Mouse (Mus musculus) neural tube, embryonic 12.5 days (tissue): ENCODE data around the gene Nccrp1. TPM values are rescaled to one million over a fixed set of nuclear protein-coding genes. Genes with fewer than 3 reads are reported as not detected.

ENCODE experiments used
- ATAC-seq: fragments of 200-750 bp; cut with Nextera tagmentation; 2 replicates; pipeline ENCODE4 v1.8.0; 2017; ENCODE audit warnings: low read depth, mild to moderate bottlenecking, moderate TSS enrichment, moderate library complexity; ENCODE audit not compliant: low FRiP score
- H3K27ac ChIP-seq: fragments of 300-500 bp; sonication (generic); 2 replicates; pipeline ENCODE4 v1.5.1; 2016
- H3K27me3 ChIP-seq: fragments of 300-500 bp; sonication (generic); replicated peaks from 2 replicates; pipeline ENCODE4 v1.6.1; 2016; ENCODE audit warnings: mild to moderate bottlenecking
- H3K36me3 ChIP-seq: fragments of 300-500 bp; sonication (generic); 2 replicates; pipeline ENCODE4 v1.6.1; 2016; ENCODE audit warnings: mild to moderate bottlenecking
- H3K4me1 ChIP-seq: fragments of 300-500 bp; sonication (generic); 2 replicates; pipeline ENCODE4 v1.6.1; 2016
- H3K4me2 ChIP-seq: fragments of 300-500 bp; sonication (generic); replicated peaks from 2 replicates; pipeline ENCODE4 v1.6.1; 2016; ENCODE audit warnings: mild to moderate bottlenecking
- H3K4me3 ChIP-seq: fragments of 300-500 bp; sonication (generic); 2 replicates; pipeline ENCODE4 v1.5.1; 2016
- H3K9ac ChIP-seq: fragments of 300-500 bp; sonication (generic); 2 replicates; pipeline ENCODE4 v1.6.1; 2016; ENCODE audit warnings: mild to moderate bottlenecking
- H3K9me3 ChIP-seq: fragments of 300-500 bp; sonication (generic); 2 replicates; pipeline ENCODE4 v1.6.1; 2016; ENCODE audit warnings: mild to moderate bottlenecking
- WGBS: fragments of 180-500 bp; shearing (Covaris S2); methylation state at CpG from one replicate; pipeline ENCODE4 v1.1.7; 2016; 5-methylcytosine and 5-hydroxymethylcytosine counted together
- polyA plus RNA-seq: library from polyadenylated mRNA; unstranded; fragments of >200 nt; fragmentation: Nextera tagmentation; extraction: Ambion mirVana; gene quantifications from 2 replicates; pipeline ENCODE4 v1.2.1, GENCODE M21; 2016

Gene Nccrp1
- polyA plus RNA-seq, 1 experiment from 2014 or later = not detected

GRCm38 (mm10) chr7:28565407-28565806, 18.4 kb upstream of the Nccrp1 start:
- no peaks in the 10 kb centered on the region for H3K27me3 ChIP-seq
- no peak overlapping the region for H3K4me2 ChIP-seq
- no peak overlapping the region for H3K9ac ChIP-seq
- H3K27ac ChIP-seq = no peak overlapping the region
- peaks cover 81% of the 10 kb centered on the region for H3K36me3 ChIP-seq
- ATAC-seq = no peak
- WGBS = 78% methylated on average over 5 of the region's 5 CpGs
- no peaks in the 10 kb centered on the region for H3K9me3 ChIP-seq
- H3K4me1 ChIP-seq = no peaks in the 10 kb centered on the region
- no peak overlapping the region for H3K4me3 ChIP-seq

DNA sequence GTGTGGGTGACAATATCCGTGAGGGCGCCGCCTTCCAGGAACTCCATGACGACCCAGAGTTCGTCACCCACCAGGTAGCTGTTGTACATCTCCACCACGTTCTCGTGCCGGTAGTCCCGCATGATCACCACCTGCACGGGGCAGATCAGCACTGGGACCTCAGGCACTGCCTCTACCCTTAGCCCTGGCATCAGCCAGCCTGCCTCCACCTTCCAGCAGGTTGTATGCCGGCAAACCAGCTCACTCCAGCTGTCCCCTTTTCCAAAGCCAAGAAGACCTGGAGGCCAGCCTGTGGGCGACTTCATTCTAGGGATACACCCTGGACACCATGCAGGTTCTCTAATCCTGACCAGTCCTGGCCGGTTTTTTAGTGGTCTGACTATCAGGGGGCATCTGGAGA, 15.9 kb upstream of the Nccrp1 start:
- no peak overlapping the region for H3K27ac ChIP-seq
- H3K4me1 ChIP-seq = no peaks in the 10 kb centered on the region
- no peak for ATAC-seq
- H3K4me3 ChIP-seq = no peak overlapping the region
- no peaks in the 10 kb centered on the region for H3K27me3 ChIP-seq
- H3K9ac ChIP-seq = no peak overlapping the region
- H3K4me2 ChIP-seq = no peak overlapping the region
- H3K9me3 ChIP-seq = no peaks in the 10 kb centered on the region
- peaks cover 91% of the 10 kb centered on the region for H3K36me3 ChIP-seq
- WGBS = 96% methylated on average over 13 of the region's 13 CpGs

- WGBS = 94% methylated on average over 13 of the region's 13 CpGs
- Histone ChIP-seq H3K4me3 (no peak overlapping the region), H3K27ac (no peak overlapping the region), H3K27me3 (no peaks in the 10 kb centered on the region), H3K36me3 (peaks cover 86% of the 10 kb centered on the region), H3K4me1 (no peaks in the 10 kb centered on the region), H3K9ac (no peak overlapping the region), H3K4me2 (no peak overlapping the region), H3K9me3 (no peaks in the 10 kb centered on the region)
- no peak for ATAC-seq
Observed at GRCm38 (mm10) chr7:28562371-28562770, 15.3 kb upstream of the Nccrp1 start.

- H3K36me3 ChIP-seq = peaks cover 82% of the 10 kb centered on the region
Observed at GRCm38 (mm10) chr7:28561967-28562366, 14.9 kb upstream of the Nccrp1 start.

DNA sequence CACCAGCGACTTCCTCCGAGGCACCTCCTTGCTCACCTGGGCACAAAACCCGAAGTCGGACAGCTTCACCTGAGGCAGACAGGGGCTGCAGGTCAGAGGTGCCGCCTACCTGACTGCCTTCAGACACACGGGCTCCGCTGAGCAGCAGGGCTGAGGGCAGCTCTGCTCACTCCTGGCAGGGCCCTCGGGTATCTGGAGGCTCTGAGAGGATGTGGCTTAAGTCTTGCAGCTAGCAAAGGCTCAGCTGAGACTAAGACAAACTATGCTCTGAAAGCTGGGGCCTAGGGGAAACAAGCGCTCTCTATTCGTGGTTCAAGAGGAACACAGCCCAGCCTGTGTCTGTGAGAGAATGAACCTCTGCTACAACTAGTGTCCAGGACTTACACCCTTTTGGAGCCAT, 13.8 kb upstream of the Nccrp1 start:
- no peak for ATAC-seq
- peaks cover 70% of the 10 kb centered on the region for H3K36me3 ChIP-seq

More at GRCm38 (mm10) chr7:28561967-28562366, 14.9 kb upstream of the Nccrp1 start:
- Histone ChIP-seq H3K9me3 (no peaks in the 10 kb centered on the region), H3K4me3 (no peak overlapping the region), H3K27ac (no peak overlapping the region), H3K4me1 (no peaks in the 10 kb centered on the region), H3K27me3 (no peaks in the 10 kb centered on the region), H3K9ac (no peak overlapping the region), H3K4me2 (no peak overlapping the region)
- ATAC-seq = no peak
- WGBS = 92% methylated on average over 11 of the region's 11 CpGs

DNA sequence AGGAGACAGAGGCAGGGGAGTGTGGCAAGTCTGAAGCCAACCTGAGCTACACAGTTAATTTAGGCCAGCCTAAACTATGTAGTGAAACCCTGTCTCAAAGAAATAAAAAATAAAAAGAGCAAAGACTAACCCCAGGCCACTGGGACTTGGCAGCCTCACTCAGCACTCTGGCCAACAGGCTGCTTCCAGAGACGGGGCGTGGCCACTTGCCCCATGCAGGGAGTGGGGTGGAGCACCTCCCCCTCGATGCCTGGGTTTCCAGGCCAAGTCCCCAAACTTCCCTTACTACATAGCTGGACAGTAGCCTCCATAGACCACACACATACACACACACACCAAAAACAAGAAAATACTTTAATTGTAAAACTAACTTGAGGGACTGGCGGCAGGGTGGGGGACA, 11.4 kb upstream of the Nccrp1 start:
- no peak overlapping the region for H3K9ac ChIP-seq
- H3K9me3 ChIP-seq = no peaks in the 10 kb centered on the region
- H3K4me1 ChIP-seq = no peaks in the 10 kb centered on the region
- H3K27ac ChIP-seq = no peak overlapping the region
- no peak overlapping the region for H3K4me3 ChIP-seq
- no peak overlapping the region for H3K4me2 ChIP-seq
- 64% methylated on average over 4 of the region's 4 CpGs for WGBS
- no peak for ATAC-seq
- H3K27me3 ChIP-seq = no peaks in the 10 kb centered on the region
- H3K36me3 ChIP-seq = peaks cover 47% of the 10 kb centered on the region

More for the DNA sequence above, 13.8 kb upstream of the Nccrp1 start:
- Histone ChIP-seq H3K27me3 (no peaks in the 10 kb centered on the region), H3K4me2 (no peak overlapping the region), H3K9me3 (no peaks in the 10 kb centered on the region), H3K9ac (no peak overlapping the region), H3K4me1 (no peaks in the 10 kb centered on the region), H3K4me3 (no peak overlapping the region), H3K27ac (no peak overlapping the region)
- 94% methylated on average over 10 of the region's 10 CpGs for WGBS

- H3K27me3 ChIP-seq = no peaks in the 10 kb centered on the region
- H3K9ac ChIP-seq = no peak overlapping the region
- no peaks in the 10 kb centered on the region for H3K9me3 ChIP-seq
- H3K27ac ChIP-seq = no peak overlapping the region
- 83% methylated on average over 6 of the region's 6 CpGs for WGBS
- no peak overlapping the region for H3K4me2 ChIP-seq
- H3K36me3 ChIP-seq = peaks cover 39% of the 10 kb centered on the region
- H3K4me1 ChIP-seq = no peaks in the 10 kb centered on the region
- H3K4me3 ChIP-seq = no peak overlapping the region
- no peak for ATAC-seq
Observed at GRCm38 (mm10) chr7:28557708-28558107, 10.7 kb upstream of the Nccrp1 start.

- Histone ChIP-seq H3K4me3 (no peak overlapping the region), H3K27ac (no peak overlapping the region), H3K36me3 (peaks cover 33% of the 10 kb centered on the region), H3K27me3 (no peaks in the 10 kb centered on the region), H3K9ac (no peak overlapping the region), H3K4me2 (no peak overlapping the region), H3K4me1 (no peaks in the 10 kb centered on the region), H3K9me3 (0 out of 2 replicates have a peak, but pooled peaks cover 6% of the 10 kb centered on the region)
- no peak for ATAC-seq
- 72% methylated on average over 5 of the region's 5 CpGs for WGBS
Observed at GRCm38 (mm10) chr7:28557069-28557468, 10.0 kb upstream of the Nccrp1 start.

- WGBS = 26% methylated on average over 5 of the region's 5 CpGs
- Histone ChIP-seq H3K4me1 (no peaks in the 10 kb centered on the region), H3K4me3 (no peak overlapping the region), H3K27ac (no peak overlapping the region), H3K9ac (no peak overlapping the region), H3K9me3 (0 out of 2 replicates have a peak, but pooled peaks cover 6% of the 10 kb centered on the region), H3K27me3 (no peaks in the 10 kb centered on the region), H3K4me2 (no peak overlapping the region), H3K36me3 (peaks cover 27% of the 10 kb centered on the region)
- no peak for ATAC-seq
Observed at GRCm38 (mm10) chr7:28555939-28556535, 9.0 kb upstream of the Nccrp1 start.

DNA sequence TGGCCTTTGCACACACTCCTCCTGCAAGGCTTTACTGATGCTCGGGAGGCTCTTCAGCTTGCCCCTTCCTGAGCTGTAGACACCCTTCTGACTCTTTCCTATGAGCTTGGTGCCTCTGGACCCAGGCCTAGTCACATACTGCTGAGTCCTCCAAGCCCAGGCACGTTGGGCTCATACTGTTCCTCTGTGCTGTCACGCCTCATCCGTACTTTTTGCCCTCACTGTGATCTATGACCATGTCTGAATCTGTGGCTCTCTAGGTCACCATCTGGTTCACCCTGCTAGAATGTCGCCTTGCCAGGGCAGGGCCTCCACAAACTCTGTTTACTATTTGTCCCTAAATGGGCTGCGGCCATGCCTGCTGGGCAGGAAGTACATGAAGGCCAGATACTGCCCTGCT, 6.0 kb upstream of the Nccrp1 start:
- Histone ChIP-seq H3K9ac (no peak overlapping the region), H3K4me2 (no peak overlapping the region), H3K4me1 (no peaks in the 10 kb centered on the region), H3K9me3 (0 out of 2 replicates have a peak, but pooled peaks cover 6% of the 10 kb centered on the region), H3K36me3 (no peaks in the 10 kb centered on the region), H3K27me3 (peaks cover 4% of the 10 kb centered on the region; the same call in 1 of the 2 replicates), H3K4me3 (no peak overlapping the region), H3K27ac (no peak overlapping the region)
- ATAC-seq = no peak
- WGBS = 94% methylated on average over 6 of the region's 6 CpGs

DNA sequence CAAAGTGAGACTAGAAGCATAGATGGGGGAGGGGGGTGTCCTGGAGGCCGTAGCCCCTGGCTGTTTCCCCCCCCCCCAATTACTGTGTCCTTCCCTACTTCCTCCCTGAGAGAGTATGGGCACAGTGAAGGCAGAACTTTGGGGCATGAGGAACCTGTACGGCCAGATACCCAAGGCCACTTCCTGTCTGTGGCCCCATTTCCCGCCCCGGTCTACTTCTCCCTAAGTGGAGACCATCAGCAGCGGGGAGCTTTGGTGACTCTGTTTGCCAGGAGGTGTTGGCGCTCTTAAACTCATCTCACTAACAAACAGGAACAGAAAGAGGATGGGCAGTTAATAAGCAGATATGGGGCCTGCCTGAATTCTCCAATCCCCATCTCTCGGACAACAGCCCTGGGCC, 574 bp upstream of the Nccrp1 start:
- no peak overlapping the region for H3K9ac ChIP-seq
- no peak for ATAC-seq
- peaks cover 43% of the 10 kb centered on the region for H3K27me3 ChIP-seq
- H3K9me3 ChIP-seq = 0 out of 2 replicates have a peak, but pooled peaks cover 6% of the 10 kb centered on the region
- 70% methylated on average over 7 of the region's 7 CpGs for WGBS
- no peaks in the 10 kb centered on the region for H3K36me3 ChIP-seq
- H3K4me2 ChIP-seq = peak overlapping the region; percentile 61; the same call in 1 of the 2 replicates
- no peak overlapping the region for H3K27ac ChIP-seq
- no peak overlapping the region for H3K4me3 ChIP-seq
- H3K4me1 ChIP-seq = peaks cover 12% of the 10 kb centered on the region; the same call in 1 of the 2 replicates

- ATAC-seq = peak; percentile 23; the same call in 1 of the 2 replicates
- Histone ChIP-seq H3K27me3 (peaks cover 43% of the 10 kb centered on the region), H3K4me1 (peaks cover 12% of the 10 kb centered on the region; the same call in 1 of the 2 replicates), H3K9ac (peak overlapping the region; percentile 13; the same call in 1 of the 2 replicates), H3K27ac (no peak overlapping the region), H3K4me3 (peak overlapping the region; percentile 33), H3K36me3 (no peaks in the 10 kb centered on the region), H3K9me3 (no peaks in the 10 kb centered on the region), H3K4me2 (peak overlapping the region; percentile 61)
- WGBS = 3% methylated on average over 22 of the region's 22 CpGs
Observed at GRCm38 (mm10) chr7:28546649-28547048, 405 bp downstream of the Nccrp1 start.

- no peak for ATAC-seq
- 48% methylated on average over 7 of the region's 7 CpGs for WGBS
- Histone ChIP-seq H3K27ac (no peak overlapping the region), H3K4me1 (peaks cover 12% of the 10 kb centered on the region; the same call in 1 of the 2 replicates), H3K4me2 (0 out of 2 replicates have a peak overlapping the region, but pooled peaks have one; percentile 61), H3K4me3 (no peak overlapping the region), H3K9me3 (no peaks in the 10 kb centered on the region), H3K27me3 (peaks cover 43% of the 10 kb centered on the region), H3K9ac (no peak overlapping the region), H3K36me3 (no peaks in the 10 kb centered on the region)
Observed at GRCm38 (mm10) chr7:28545891-28546210, 1.2 kb downstream of the Nccrp1 start.
